ENCODE assay signal across 30 mouse cellular contexts in the genomic region with DNA sequence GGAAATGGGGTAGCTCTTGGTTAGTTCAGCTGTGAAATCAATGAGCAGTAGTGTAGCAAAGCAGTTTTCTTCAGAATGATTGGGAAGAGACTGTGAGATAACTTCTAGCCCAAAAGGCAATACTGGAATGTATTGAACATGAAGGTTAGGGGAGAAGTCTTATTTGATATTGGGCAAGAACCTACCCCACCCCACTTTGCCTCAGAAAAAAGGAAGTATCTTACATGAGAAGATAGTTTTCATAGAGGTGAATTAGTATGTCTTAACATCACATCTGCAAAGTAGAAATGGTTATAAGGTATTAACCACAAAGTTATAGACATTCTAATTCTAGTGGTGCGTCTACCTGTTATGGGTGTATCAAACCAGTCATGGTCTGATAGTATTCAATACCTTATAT.
"Had no signal": no experiment of that assay in that cellular context is flagged by ENCODE, and none has a peak within 500 bp of the region (broad histone marks: within the 10 kb centered on the region; RNA-seq: fewer than 3 reads in every experiment).

No protein-coding gene starts in this region.

- H3K27ac ChIP-seq: left cerebral cortex, adult 2 months; limb, embryonic 10.5 days; limb, embryonic 12.5 days; limb, embryonic 13.5 days; limb, embryonic 15.5 days; liver, embryonic 12.5 days; liver, embryonic 13.5 days; liver, embryonic 14.5 days; liver, embryonic 15.5 days; lung, embryonic 15.5 days; macrophage; midbrain, embryonic 10.5 days; midbrain, embryonic 12.5 days; midbrain, embryonic 13.5 days; midbrain, embryonic 15.5 days had no signal

- H3K9ac ChIP-seq: limb, embryonic 12.5 days; limb, embryonic 13.5 days; limb, embryonic 15.5 days; liver, embryonic 12.5 days; liver, embryonic 13.5 days; liver, embryonic 14.5 days; liver, embryonic 15.5 days; liver, postnatal 0 days; lung, embryonic 14.5 days; lung, embryonic 15.5 days; midbrain, embryonic 12.5 days; midbrain, embryonic 13.5 days; midbrain, embryonic 15.5 days had no signal

- DNase-seq: left cerebral cortex, postnatal 4 days; liver; liver, embryonic 13.5 days; liver, postnatal 0 days; lung, adult 18-20 months; lung, adult 2 months; lung, embryonic 14.5 days; lung, postnatal 10 days; lung, postnatal 14 days; lung, postnatal 36 days; lung, postnatal 4 days; midbrain, embryonic 14.5 days had no signal

- H3K36me3 ChIP-seq: limb, embryonic 10.5 days; limb, embryonic 12.5 days; limb, embryonic 13.5 days; limb, embryonic 15.5 days; liver, embryonic 12.5 days; liver, embryonic 13.5 days; liver, embryonic 15.5 days; lung, embryonic 15.5 days; midbrain, embryonic 10.5 days; midbrain, embryonic 12.5 days; midbrain, embryonic 13.5 days; midbrain, embryonic 15.5 days had no signal

- H3K9me3 ChIP-seq: limb, embryonic 10.5 days; limb, embryonic 12.5 days; limb, embryonic 13.5 days; limb, embryonic 15.5 days; liver, embryonic 12.5 days; liver, embryonic 13.5 days; liver, embryonic 15.5 days; lung, embryonic 15.5 days; megakaryocyte, embryonic 14.5 days; midbrain, embryonic 10.5 days; midbrain, embryonic 12.5 days; midbrain, embryonic 13.5 days; midbrain, embryonic 15.5 days had no signal

- H3K4me1 ChIP-seq: limb, embryonic 10.5 days; limb, embryonic 12.5 days; limb, embryonic 13.5 days; limb, embryonic 15.5 days; lung, embryonic 15.5 days; midbrain, embryonic 10.5 days; midbrain, embryonic 12.5 days; midbrain, embryonic 13.5 days; midbrain, embryonic 15.5 days had no signal

- H3K4me3 ChIP-seq: left cerebral cortex, adult 2 months; limb, embryonic 10.5 days; limb, embryonic 12.5 days; limb, embryonic 13.5 days; limb, embryonic 15.5 days; liver, embryonic 12.5 days; liver, embryonic 13.5 days; liver, embryonic 15.5 days; lung, embryonic 15.5 days; megakaryocyte, embryonic 14.5 days; midbrain, embryonic 10.5 days; midbrain, embryonic 12.5 days; midbrain, embryonic 13.5 days; midbrain, embryonic 15.5 days; myocyte had no signal

- H3K27me3 ChIP-seq: limb, embryonic 12.5 days; limb, embryonic 13.5 days; limb, embryonic 15.5 days; liver, embryonic 12.5 days; liver, embryonic 13.5 days; liver, embryonic 15.5 days; lung, embryonic 15.5 days; megakaryocyte, embryonic 14.5 days; midbrain, embryonic 12.5 days; midbrain, embryonic 13.5 days; midbrain, embryonic 15.5 days had no signal

- ATAC-seq: liver, embryonic 12.5 days; liver, postnatal 0 days; lung, postnatal 0 days; midbrain, embryonic 13.5 days; midbrain, embryonic 15.5 days; midbrain, embryonic 16.5 days had no signal
